Mouse (Mus musculus): ENCODE measurements around the gene Gm49388. TPM values are rescaled to one million over a fixed set of nuclear protein-coding genes. Genes with fewer than 3 reads are reported as not detected.
A peak's percentile ranks its signal among the peaks of the same experiment; 100 is the strongest.
"Not testable (repeated sequence)": the region's sequence is repeated elsewhere in the genome, so short reads cannot be mapped to it uniquely, and the experiment has no call there.

Gene Gm49388
- polyA plus RNA-seq, 1 experiment from 2014 or later = 0.64 TPM

- Histone ChIP-seq H3K36me3 (ENCODE audit: control insufficient read depth, insufficient read depth, low read length) (no peaks in the 10 kb centered on the region), H3K27ac (ENCODE audit: low read depth, low read length) (no peak overlapping the region), H3K9ac (replicated peaks; ENCODE audit: low read depth, low read length) (no peak overlapping the region), H3K9me3 (ENCODE audit: control insufficient read depth, low read length) (no peaks in the 10 kb centered on the region), H3K4me1 (ENCODE audit: control insufficient read depth, insufficient read depth, low read length) (peaks cover 14% of the 10 kb centered on the region), H3K4me2 (ENCODE audit: low read depth, low read length) (no peak overlapping the region), H3K4me3 (ENCODE audit: low read depth, low read length) (no peak overlapping the region), H3K27me3 (ENCODE audit: control insufficient read depth, insufficient read depth, low read length) (no peaks in the 10 kb centered on the region)
- ATAC-seq (ENCODE audit: low read depth) = no peak
- WGBS = 75% methylated on average over 13 of the region's 13 CpGs
Measured at GRCm38 (mm10) chr7:127820836-127821509, 35.6 kb downstream of the Gm49388 start.

- no peak overlapping the region for H3K9ac ChIP-seq (replicated peaks; ENCODE audit: low read depth, low read length)
- peaks cover 14% of the 10 kb centered on the region for H3K4me1 ChIP-seq (ENCODE audit: control insufficient read depth, insufficient read depth, low read length)
- H3K9me3 ChIP-seq (ENCODE audit: control insufficient read depth, low read length) = no peaks in the 10 kb centered on the region
- no peak overlapping the region for H3K4me3 ChIP-seq (ENCODE audit: low read depth, low read length)
- no peak for ATAC-seq (ENCODE audit: low read depth)
- no peaks in the 10 kb centered on the region for H3K36me3 ChIP-seq (ENCODE audit: control insufficient read depth, insufficient read depth, low read length)
- H3K4me2 ChIP-seq (ENCODE audit: low read depth, low read length) = no peak overlapping the region
- no peak overlapping the region for H3K27ac ChIP-seq (ENCODE audit: low read depth, low read length)
- H3K27me3 ChIP-seq (ENCODE audit: control insufficient read depth, insufficient read depth, low read length) = no peaks in the 10 kb centered on the region
- 89% methylated on average over 3 of the region's 3 CpGs for WGBS
Measured at GRCm38 (mm10) chr7:127822494-127822893, 37.1 kb downstream of the Gm49388 start.

- Histone ChIP-seq H3K27me3 (ENCODE audit: control insufficient read depth, insufficient read depth, low read length) (no peaks in the 10 kb centered on the region), H3K4me1 (ENCODE audit: control insufficient read depth, insufficient read depth, low read length) (peaks cover 14% of the 10 kb centered on the region), H3K9me3 (ENCODE audit: control insufficient read depth, low read length) (no peaks in the 10 kb centered on the region), H3K27ac (ENCODE audit: low read depth, low read length) (peak overlapping the region; percentile 84), H3K9ac (replicated peaks; ENCODE audit: low read depth, low read length) (peak overlapping the region; percentile 90), H3K4me3 (ENCODE audit: low read depth, low read length) (peak overlapping the region; percentile 72), H3K4me2 (ENCODE audit: low read depth, low read length) (peak overlapping the region; percentile 79), H3K36me3 (ENCODE audit: control insufficient read depth, insufficient read depth, low read length) (no peaks in the 10 kb centered on the region)
- ATAC-seq (ENCODE audit: low read depth) = peak; percentile 39
- WGBS = 56% methylated on average over 11 of the region's 11 CpGs
Measured at GRCm38 (mm10) chr7:127823236-127824171, 38.1 kb downstream of the Gm49388 start.

GRCm38 (mm10) chr7:127824176-127824871, 38.9 kb downstream of the Gm49388 start, which contains the start of the genes Stx4a and Stx1b:
TSS of gene Stx4a (plus strand) at chr7:127824294.
TSS of gene Stx1b (minus strand) at chr7:127824549.
- WGBS = 3% methylated on average over 29 of the region's 38 CpGs
- no peaks in the 10 kb centered on the region for H3K36me3 ChIP-seq (ENCODE audit: control insufficient read depth, insufficient read depth, low read length)
- peak; percentile 92 for ATAC-seq (ENCODE audit: low read depth)

GRCm38 (mm10) chr7:127835550-127835949, 50.1 kb downstream of the Gm49388 start:
- H3K4me3 ChIP-seq (ENCODE audit: low read depth, low read length) = no peak overlapping the region
- H3K9ac ChIP-seq (replicated peaks; ENCODE audit: low read depth, low read length) = no peak overlapping the region
- no peaks in the 10 kb centered on the region for H3K9me3 ChIP-seq (ENCODE audit: control insufficient read depth, low read length)
- WGBS = 88% methylated on average over 2 of the region's 2 CpGs
- H3K27me3 ChIP-seq (ENCODE audit: control insufficient read depth, insufficient read depth, low read length) = no peaks in the 10 kb centered on the region
- no peaks in the 10 kb centered on the region for H3K36me3 ChIP-seq (ENCODE audit: control insufficient read depth, insufficient read depth, low read length)
- H3K27ac ChIP-seq (ENCODE audit: low read depth, low read length) = no peak overlapping the region
- ATAC-seq (ENCODE audit: low read depth) = no peak
- no peaks in the 10 kb centered on the region for H3K4me1 ChIP-seq (ENCODE audit: control insufficient read depth, insufficient read depth, low read length)
- no peak overlapping the region for H3K4me2 ChIP-seq (ENCODE audit: low read depth, low read length)

More at GRCm38 (mm10) chr7:127824176-127824871, 38.9 kb downstream of the Gm49388 start, which contains the start of the genes Stx4a and Stx1b:
- H3K4me2 ChIP-seq (ENCODE audit: low read depth, low read length) = peak within 1 kb of the TSS; percentile 79
- peaks cover 14% of the 10 kb centered on the region for H3K4me1 ChIP-seq (ENCODE audit: control insufficient read depth, insufficient read depth, low read length)
- H3K9ac ChIP-seq (replicated peaks; ENCODE audit: low read depth, low read length) = peak within 1 kb of the TSS; percentile 90
- H3K9me3 ChIP-seq (ENCODE audit: control insufficient read depth, low read length) = no peaks in the 10 kb centered on the region
- no peaks in the 10 kb centered on the region for H3K27me3 ChIP-seq (ENCODE audit: control insufficient read depth, insufficient read depth, low read length)
- peak within 1 kb of the TSS; percentile 84 for H3K27ac ChIP-seq (ENCODE audit: low read depth, low read length)
- H3K4me3 ChIP-seq (ENCODE audit: low read depth, low read length) = peak within 1 kb of the TSS; percentile 72

- H3K27ac ChIP-seq (ENCODE audit: low read depth, low read length) = no peak overlapping the region
- no peak for ATAC-seq (ENCODE audit: low read depth)
- no peak overlapping the region for H3K4me2 ChIP-seq (ENCODE audit: low read depth, low read length)
- 96% methylated on average over 5 of the region's 5 CpGs for WGBS
- no peaks in the 10 kb centered on the region for H3K9me3 ChIP-seq (ENCODE audit: control insufficient read depth, low read length)
- H3K4me1 ChIP-seq (ENCODE audit: control insufficient read depth, insufficient read depth, low read length) = peaks cover under 1% of the 10 kb centered on the region; the same call in 1 of the 2 replicates
- no peaks in the 10 kb centered on the region for H3K27me3 ChIP-seq (ENCODE audit: control insufficient read depth, insufficient read depth, low read length)
- H3K9ac ChIP-seq (replicated peaks; ENCODE audit: low read depth, low read length) = no peak overlapping the region
- H3K4me3 ChIP-seq (ENCODE audit: low read depth, low read length) = no peak overlapping the region
- no peaks in the 10 kb centered on the region for H3K36me3 ChIP-seq (ENCODE audit: control insufficient read depth, insufficient read depth, low read length)
Measured at GRCm38 (mm10) chr7:127837473-127837872, 52.1 kb downstream of the Gm49388 start.

- not testable (repeated sequence) for ATAC-seq (ENCODE audit: low read depth); H3K4me3 ChIP-seq (ENCODE audit: low read depth, low read length); H3K4me1 ChIP-seq (ENCODE audit: control insufficient read depth, insufficient read depth, low read length); H3K9me3 ChIP-seq (ENCODE audit: control insufficient read depth, low read length); H3K4me2 ChIP-seq (ENCODE audit: low read depth, low read length); H3K36me3 ChIP-seq (ENCODE audit: control insufficient read depth, insufficient read depth, low read length); H3K27ac ChIP-seq (ENCODE audit: low read depth, low read length); H3K9ac ChIP-seq (replicated peaks; ENCODE audit: low read depth, low read length); H3K27me3 ChIP-seq (ENCODE audit: control insufficient read depth, insufficient read depth, low read length)
- WGBS = 84% methylated on average over 4 of the region's 4 CpGs
Measured at GRCm38 (mm10) chr7:127837878-127838277, 52.5 kb downstream of the Gm49388 start.

- not testable (repeated sequence) for H3K27me3 ChIP-seq (ENCODE audit: control insufficient read depth, insufficient read depth, low read length); H3K9ac ChIP-seq (replicated peaks; ENCODE audit: low read depth, low read length); H3K4me2 ChIP-seq (ENCODE audit: low read depth, low read length); H3K9me3 ChIP-seq (ENCODE audit: control insufficient read depth, low read length); H3K36me3 ChIP-seq (ENCODE audit: control insufficient read depth, insufficient read depth, low read length); H3K4me3 ChIP-seq (ENCODE audit: low read depth, low read length); H3K4me1 ChIP-seq (ENCODE audit: control insufficient read depth, insufficient read depth, low read length); ATAC-seq (ENCODE audit: low read depth); H3K27ac ChIP-seq (ENCODE audit: low read depth, low read length)
- 80% methylated on average over 2 of the region's 2 CpGs for WGBS
Measured at GRCm38 (mm10) chr7:127840031-127840430, 54.6 kb downstream of the Gm49388 start.
